Mouse (Mus musculus) lung, adult 2 months (tissue): Measurements from ENCODE around the gene Scgb2b15. TPM values are rescaled to one million over a fixed set of nuclear protein-coding genes. Genes with fewer than 3 reads are reported as not detected.
"Not testable (repeated sequence)": the region's sequence is repeated elsewhere in the genome, so short reads cannot be mapped to it uniquely, and the experiment has no call there.

Experiments
- DNase-seq: peaks from one replicate; pipeline ENCODE4 v3.0.0; 2022
- H3K4me1 ChIP-seq: fragments of 200-500 bp; 2 replicates; pipeline ENCODE4 v1.6.1; 2011; ENCODE audit warnings: low read length; ENCODE audit not compliant: control insufficient read depth, insufficient read depth
- H3K4me3 ChIP-seq: fragments of 200-500 bp; replicated peaks from 2 replicates; pipeline ENCODE3; 2011; ENCODE audit warnings: low read depth, mild to moderate bottlenecking, control low read depth, low read length; ENCODE audit errors: extremely low read depth
- polyA plus RNA-seq: library from polyadenylated mRNA; depleted of rRNA; stranded (reverse); fragments of >200 nt; gene quantifications from 2 replicates; pipeline ENCODE4 v1.2.3, GENCODE M21; 2012; rRNA removed

The Scgb2b15 gene
- not detected in 2 replicates for polyA plus RNA-seq

GRCm38 (mm10) chr7:32829562-32829961 is at the start of gene Scgb2b15:
Scgb2b15 (minus strand) TSS chr7:32829662.
- not testable (repeated sequence) for H3K4me1 ChIP-seq, H3K4me3 ChIP-seq, DNase-seq

- not testable (repeated sequence) for DNase-seq, H3K4me3 ChIP-seq, H3K4me1 ChIP-seq
Observed at GRCm38 (mm10) chr7:32836254-32836653, 6.8 kb upstream of the Scgb2b15 start, which contains the start of gene Scgb1b15. Scgb1b15 (plus strand) TSS chr7:32836554.

Other genes starting within 250 kb of the Scgb2b15 start
- gene Scgb1b15, start 6.9 kb upstream of the Scgb2b15 start, polyA plus RNA-seq, result not detected in 2 replicates
- not detected in 2 replicates for gene Scgb2b17, start 226.9 kb upstream of the Scgb2b15 start, polyA plus RNA-seq
- gene Scgb1b17, start 233.8 kb upstream of the Scgb2b15 start, polyA plus RNA-seq, result not detected in 2 replicates